Mouse (Mus musculus) thymus, postnatal 25 days (tissue): ENCODE measurements around the gene Olfr825.
"Not testable (repeated sequence)": the region's sequence is repeated elsewhere in the genome, so short reads cannot be mapped to it uniquely, and the experiment has no call there.

Experiments used
- DNase-seq: peaks from one replicate; pipeline ENCODE4 v3.0.0; 2022

Gene Olfr825

GRCm38 (mm10) chr10:130166666-130167065 is at the start of gene Olfr825:
Gene Olfr825 (minus strand): TSS chr10:130166766.
- no peak for DNase-seq

DNA sequence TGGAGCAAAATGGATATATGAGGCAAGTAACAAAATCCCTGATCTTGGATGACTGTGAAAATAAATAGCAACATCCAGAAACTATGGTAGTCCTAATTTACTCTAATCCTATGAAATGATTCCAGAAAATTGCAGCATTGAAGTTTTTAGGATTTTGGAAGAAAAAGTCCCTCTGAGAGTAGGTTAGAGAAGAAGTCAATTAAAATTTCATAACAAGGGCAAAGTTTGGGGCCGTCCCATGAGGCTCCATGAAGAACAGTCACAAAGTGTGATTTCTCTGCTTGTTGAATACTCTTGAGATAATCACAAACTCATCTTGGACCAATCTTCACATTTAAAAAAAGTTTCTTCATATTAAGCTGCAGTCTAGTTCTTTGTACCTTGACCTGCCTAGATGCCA is 47.7 kb upstream of the Olfr825 start, which contains the start of gene Olfr827:
Gene Olfr827 (minus strand): TSS at position 101 of the 400 bp plus-strand sequence.
- DNase-seq, result no peak

GRCm38 (mm10) chr10:130184086-130184485 is 17.5 kb upstream of the Olfr825 start, which contains the start of gene Olfr826:
Gene Olfr826 (minus strand): TSS chr10:130184186.
- DNase-seq, result no peak

GRCm38 (mm10) chr10:130165196-130165595 is 1.4 kb downstream of the Olfr825 start:
- DNase-seq, result no peak

DNA sequence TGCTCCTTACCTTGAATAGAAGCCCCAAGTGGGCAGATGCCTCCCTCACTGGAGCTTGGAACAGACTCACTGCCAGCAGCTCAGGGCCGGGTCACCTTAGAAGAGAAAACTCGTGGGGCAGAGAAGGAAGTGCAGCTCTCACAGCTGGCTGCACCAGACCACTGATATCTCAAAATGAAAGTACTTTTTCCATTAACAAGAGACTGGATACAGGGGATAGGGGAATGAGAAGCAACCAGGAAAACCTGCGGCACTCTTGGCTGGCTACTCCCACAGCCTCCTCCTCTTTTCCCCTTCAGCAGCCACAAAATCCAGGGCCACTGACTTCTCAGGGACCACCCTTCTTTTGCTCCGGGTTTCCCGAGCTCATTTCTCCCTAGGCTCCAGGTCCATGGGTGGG is 22.4 kb downstream of the Olfr825 start:
- no peak for DNase-seq

- DNase-seq, result not testable (repeated sequence)
Observed at GRCm38 (mm10) chr10:130142481-130142880, 24.1 kb downstream of the Olfr825 start.

DNA sequence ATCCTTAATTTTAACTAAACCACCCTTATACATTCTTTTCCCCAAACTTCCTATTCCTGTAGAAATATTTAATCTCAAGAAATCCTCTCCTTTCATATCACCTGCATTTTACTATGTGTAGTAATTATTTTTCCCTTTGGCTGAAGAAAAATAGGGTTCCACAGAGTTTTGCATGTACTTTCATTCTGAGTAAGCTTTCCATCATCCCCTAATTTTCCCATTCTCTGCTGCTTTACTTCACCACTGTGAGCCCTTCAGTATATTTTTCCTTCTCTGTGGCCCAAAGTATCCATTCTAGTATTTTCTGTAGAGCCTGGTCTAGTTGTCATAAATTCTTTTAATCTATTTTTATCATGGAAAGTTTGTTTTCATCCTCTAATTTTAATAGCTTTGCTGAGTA is 31.8 kb downstream of the Olfr825 start:
- no peak for DNase-seq

GRCm38 (mm10) chr10:130129900-130130299 is 36.7 kb downstream of the Olfr825 start, which contains the start of gene Olfr824:
Gene Olfr824 (minus strand): TSS chr10:130130000.
- DNase-seq, result not testable (repeated sequence)

- DNase-seq, result not testable (repeated sequence)
Observed at GRCm38 (mm10) chr10:130116045-130116444, 50.5 kb downstream of the Olfr825 start.

DNA sequence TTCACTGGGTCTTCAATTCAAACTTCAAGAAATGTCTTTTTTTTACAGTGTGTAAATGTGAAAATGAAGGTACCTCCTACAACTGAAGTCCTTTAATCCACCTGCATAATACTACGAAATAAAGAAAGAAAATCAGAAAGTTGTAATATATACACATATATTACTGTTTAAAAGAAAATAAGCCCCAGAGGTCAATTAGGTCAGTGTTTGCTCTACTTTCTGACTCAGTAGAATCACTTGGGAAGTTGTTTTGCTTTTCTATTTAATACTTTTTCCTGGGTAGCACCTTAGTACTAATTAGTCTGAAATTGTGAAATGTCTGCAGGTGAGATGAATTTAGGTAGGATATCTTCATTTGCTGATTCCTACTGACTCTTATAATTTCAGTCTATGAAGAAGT is 51.3 kb downstream of the Olfr825 start, which contains the start of gene Olfr823:
Gene Olfr823 (minus strand): TSS at position 101 of the 400 bp plus-strand sequence.
- not testable (repeated sequence) for DNase-seq
